Mouse (Mus musculus) kidney, embryonic 16.5 days (tissue): ENCODE measurements around the gene Slc17a5. TPM values are rescaled to one million over a fixed set of nuclear protein-coding genes. Genes with fewer than 3 reads are reported as not detected.

Source experiments
- ATAC-seq: fragments of 200-750 bp; cut with Nextera tagmentation; 2 replicates; pipeline ENCODE4 v1.8.0; 2017; ENCODE audit warnings: moderate TSS enrichment; ENCODE audit not compliant: low FRiP score, low TSS enrichment
- H3K27ac ChIP-seq: fragments of 300-500 bp; sonication (generic); 2 replicates; pipeline ENCODE4 v1.5.1; 2014; ENCODE audit warnings: low read length
- H3K27me3 ChIP-seq: fragments of 300-500 bp; sonication (generic); 2 replicates; pipeline ENCODE4 v1.6.1; 2014; ENCODE audit warnings: low read length, control low read depth, mixed read lengths; ENCODE audit not compliant: insufficient read depth
- H3K36me3 ChIP-seq: fragments of 300-500 bp; sonication (generic); 2 replicates; pipeline ENCODE4 v1.6.1; 2014; ENCODE audit warnings: low read length, control low read depth, mixed read lengths; ENCODE audit not compliant: insufficient read depth
- H3K4me1 ChIP-seq: fragments of 300-500 bp; sonication (generic); 2 replicates; pipeline ENCODE4 v1.6.1; 2014; ENCODE audit warnings: low read length, control low read depth, mixed read lengths; ENCODE audit not compliant: insufficient read depth
- H3K4me2 ChIP-seq: fragments of 300-500 bp; sonication (generic); replicated peaks from 2 replicates; pipeline ENCODE4 v1.6.1; 2014; ENCODE audit warnings: low read depth, low read length
- H3K4me3 ChIP-seq: fragments of 300-500 bp; sonication (generic); 2 replicates; pipeline ENCODE4 v1.5.1; 2014; ENCODE audit warnings: mild to moderate bottlenecking, low read length
- H3K9ac ChIP-seq: fragments of 300-500 bp; sonication (generic); replicated peaks from 2 replicates; pipeline ENCODE4 v1.6.1; 2014; ENCODE audit warnings: low read length
- H3K9me3 ChIP-seq: fragments of 300-500 bp; sonication (generic); 2 replicates; pipeline ENCODE4 v1.6.1; 2016; ENCODE audit warnings: low read length, control low read depth
- WGBS: fragments of 180-500 bp; shearing (Covaris S2); extraction: QIAGEN DNeasy Blood & Tissue Kit; methylation state at CpG from one replicate; pipeline ENCODE4 v1.1.7; 2014; 5-methylcytosine and 5-hydroxymethylcytosine counted together
- polyA plus RNA-seq: library from polyadenylated mRNA; unstranded; fragments of >200 nt; fragmentation: Nextera tagmentation; extraction: Ambion mirVana; gene quantifications from 2 replicates; pipeline ENCODE4 v1.2.1, GENCODE M21; 2015

Slc17a5 gene
- polyA plus RNA-seq, 1 experiment from 2014 or later, result 18.9 TPM

DNA sequence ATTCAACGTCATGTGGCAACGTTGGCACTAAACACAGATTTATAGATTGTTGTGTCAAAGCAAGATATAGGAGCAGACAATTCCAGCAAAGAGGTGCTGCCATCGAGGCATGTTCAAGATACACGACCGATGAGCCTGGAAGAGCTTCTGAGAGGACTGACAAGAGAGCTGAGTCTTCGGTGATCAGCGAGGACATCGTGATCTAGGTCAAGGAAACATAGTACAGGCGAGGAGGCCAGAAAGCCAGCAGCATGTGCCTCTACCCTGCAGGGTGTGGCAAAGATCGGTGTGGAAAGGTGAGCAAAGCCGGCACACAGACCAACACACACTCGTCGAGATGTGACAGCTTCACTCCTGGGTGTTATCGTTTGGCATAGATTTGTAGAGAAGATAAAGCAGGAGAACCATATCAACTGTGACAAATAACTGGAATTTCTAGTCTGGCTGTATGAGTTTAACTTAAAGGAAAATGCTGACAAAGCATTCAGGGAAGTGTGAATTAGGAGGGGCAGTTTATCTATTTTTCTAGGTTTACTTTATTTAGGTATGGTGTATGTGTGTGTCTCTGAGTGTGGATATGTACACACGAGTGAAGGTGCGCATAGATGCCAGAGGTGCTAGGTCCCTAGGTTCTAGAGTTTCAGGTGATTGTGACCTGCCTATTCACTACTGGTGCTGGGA, 79.6 kb downstream of the Slc17a5 start:
- Histone ChIP-seq H3K36me3 (no peaks in the 10 kb centered on the region), H3K9ac (no peak overlapping the region), H3K4me2 (no peak overlapping the region), H3K9me3 (no peaks in the 10 kb centered on the region), H3K4me3 (no peak overlapping the region), H3K4me1 (peaks cover 6% of the 10 kb centered on the region; the same call in 1 of the 2 replicates), H3K27me3 (no peaks in the 10 kb centered on the region), H3K27ac (no peak overlapping the region)
- ATAC-seq, result no peak
- 85% methylated on average over 16 of the region's 16 CpGs for WGBS

DNA sequence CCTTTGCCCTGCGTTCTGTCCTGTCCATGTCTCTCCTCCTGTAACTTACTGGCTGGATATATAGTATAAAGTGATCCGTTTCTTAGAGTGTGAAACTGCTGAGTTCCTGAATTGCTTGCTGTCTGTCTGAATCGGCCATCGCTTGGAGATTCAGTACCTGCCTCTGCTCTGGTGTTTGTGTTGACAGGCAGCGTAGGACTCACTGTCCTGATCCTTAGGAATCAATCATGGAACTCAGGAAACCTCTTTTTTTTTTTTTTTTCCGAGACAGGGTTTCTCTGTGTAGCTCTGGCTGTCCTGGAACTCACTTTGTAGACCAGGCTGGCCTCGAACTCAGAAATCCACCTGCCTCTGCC, 81.1 kb downstream of the Slc17a5 start:
- Histone ChIP-seq H3K9me3 (no peaks in the 10 kb centered on the region), H3K4me2 (no peak overlapping the region), H3K4me1 (peaks cover 13% of the 10 kb centered on the region), H3K27ac (peak overlapping the region; percentile 63), H3K9ac (no peak overlapping the region), H3K27me3 (no peaks in the 10 kb centered on the region), H3K4me3 (no peak overlapping the region), H3K36me3 (no peaks in the 10 kb centered on the region)
- 80% methylated on average over 6 of the region's 7 CpGs for WGBS
- peak; percentile 46 for ATAC-seq

DNA sequence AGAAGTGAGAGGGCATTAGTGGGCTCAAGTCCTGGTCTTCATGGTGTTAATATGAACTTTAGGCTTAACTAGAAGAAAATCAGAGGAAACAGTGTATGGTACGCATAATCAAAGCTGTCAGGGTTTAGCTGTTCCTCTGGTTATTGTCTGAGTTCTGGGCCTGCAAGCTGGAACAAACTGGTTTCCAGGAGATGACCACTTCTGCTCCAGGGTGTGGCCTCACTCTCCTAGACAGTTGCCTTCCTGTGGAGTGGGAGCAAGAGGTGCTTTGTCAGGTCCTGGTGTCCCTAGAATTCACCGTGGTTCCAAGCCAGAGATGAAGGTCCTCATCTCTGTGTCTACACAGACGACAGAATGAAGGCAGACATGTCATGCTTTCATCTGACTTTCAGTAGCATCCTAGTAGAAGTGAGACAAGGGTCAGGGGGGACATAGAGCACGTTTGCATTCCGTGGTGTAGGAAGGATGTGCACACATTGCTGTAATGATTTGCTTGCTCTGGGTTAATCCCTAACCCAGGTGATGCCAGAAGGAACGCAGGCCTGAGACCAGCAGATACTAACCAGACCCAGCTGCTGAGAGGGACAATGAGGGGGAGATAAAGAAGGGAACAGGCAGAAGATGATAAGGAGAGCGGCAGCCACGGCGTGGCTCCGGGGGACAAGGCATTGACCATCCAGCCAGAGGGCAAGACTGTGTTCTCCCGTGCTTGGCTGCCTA, 81.7 kb downstream of the Slc17a5 start:
- ATAC-seq, result peak; percentile 89
- no peaks in the 10 kb centered on the region for H3K27me3 ChIP-seq
- H3K4me1 ChIP-seq, result peaks cover 13% of the 10 kb centered on the region
- H3K9ac ChIP-seq, result no peak overlapping the region
- WGBS, result 57% methylated on average over 11 of the region's 11 CpGs
- no peak overlapping the region for H3K4me3 ChIP-seq
- no peaks in the 10 kb centered on the region for H3K9me3 ChIP-seq
- H3K4me2 ChIP-seq, result no peak overlapping the region
- H3K27ac ChIP-seq, result peak overlapping the region; percentile 63
- no peaks in the 10 kb centered on the region for H3K36me3 ChIP-seq

GRCm38 (mm10) chr9:78505223-78505622, 82.6 kb downstream of the Slc17a5 start:
- ATAC-seq, result no peak
- Histone ChIP-seq H3K27me3 (no peaks in the 10 kb centered on the region), H3K4me1 (peaks cover 13% of the 10 kb centered on the region), H3K36me3 (no peaks in the 10 kb centered on the region), H3K4me3 (no peak overlapping the region), H3K27ac (no peak overlapping the region), H3K4me2 (no peak overlapping the region), H3K9ac (no peak overlapping the region), H3K9me3 (no peaks in the 10 kb centered on the region)
- 87% methylated on average over 6 of the region's 6 CpGs for WGBS

DNA sequence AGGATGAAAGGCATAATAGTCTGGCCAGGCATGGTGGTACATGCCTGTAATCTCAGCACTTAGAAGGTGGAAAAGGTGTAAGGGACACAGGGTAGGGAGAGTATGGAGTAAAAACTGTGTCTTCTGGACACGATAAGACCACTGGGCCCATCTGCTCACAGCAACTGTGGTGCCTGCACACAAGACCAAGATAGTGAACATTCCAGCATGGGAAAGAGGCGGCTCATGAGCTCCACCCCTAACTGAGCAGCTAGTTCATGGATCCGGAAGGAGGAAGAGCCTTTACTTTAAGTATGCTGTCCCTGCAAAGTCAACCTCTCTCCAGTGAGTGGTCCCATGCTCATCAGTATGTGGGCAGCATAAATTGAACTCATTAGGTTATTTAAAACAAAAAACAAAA, 83.2 kb downstream of the Slc17a5 start:
- Histone ChIP-seq H3K27me3 (no peaks in the 10 kb centered on the region), H3K4me1 (peaks cover 13% of the 10 kb centered on the region), H3K27ac (no peak overlapping the region), H3K4me2 (no peak overlapping the region), H3K9ac (no peak overlapping the region), H3K36me3 (no peaks in the 10 kb centered on the region), H3K4me3 (no peak overlapping the region), H3K9me3 (no peaks in the 10 kb centered on the region)
- no peak for ATAC-seq
- 80% methylated on average over 3 of the region's 3 CpGs for WGBS

GRCm38 (mm10) chr9:78504133-78504532, 83.7 kb downstream of the Slc17a5 start:
- no peaks in the 10 kb centered on the region for H3K36me3 ChIP-seq
- no peaks in the 10 kb centered on the region for H3K9me3 ChIP-seq
- no peak overlapping the region for H3K4me3 ChIP-seq
- no peak overlapping the region for H3K4me2 ChIP-seq
- WGBS, result 79% methylated on average over 4 of the region's 4 CpGs
- ATAC-seq, result no peak
- no peak overlapping the region for H3K27ac ChIP-seq
- H3K9ac ChIP-seq, result no peak overlapping the region
- no peaks in the 10 kb centered on the region for H3K27me3 ChIP-seq
- H3K4me1 ChIP-seq, result peaks cover 13% of the 10 kb centered on the region

DNA sequence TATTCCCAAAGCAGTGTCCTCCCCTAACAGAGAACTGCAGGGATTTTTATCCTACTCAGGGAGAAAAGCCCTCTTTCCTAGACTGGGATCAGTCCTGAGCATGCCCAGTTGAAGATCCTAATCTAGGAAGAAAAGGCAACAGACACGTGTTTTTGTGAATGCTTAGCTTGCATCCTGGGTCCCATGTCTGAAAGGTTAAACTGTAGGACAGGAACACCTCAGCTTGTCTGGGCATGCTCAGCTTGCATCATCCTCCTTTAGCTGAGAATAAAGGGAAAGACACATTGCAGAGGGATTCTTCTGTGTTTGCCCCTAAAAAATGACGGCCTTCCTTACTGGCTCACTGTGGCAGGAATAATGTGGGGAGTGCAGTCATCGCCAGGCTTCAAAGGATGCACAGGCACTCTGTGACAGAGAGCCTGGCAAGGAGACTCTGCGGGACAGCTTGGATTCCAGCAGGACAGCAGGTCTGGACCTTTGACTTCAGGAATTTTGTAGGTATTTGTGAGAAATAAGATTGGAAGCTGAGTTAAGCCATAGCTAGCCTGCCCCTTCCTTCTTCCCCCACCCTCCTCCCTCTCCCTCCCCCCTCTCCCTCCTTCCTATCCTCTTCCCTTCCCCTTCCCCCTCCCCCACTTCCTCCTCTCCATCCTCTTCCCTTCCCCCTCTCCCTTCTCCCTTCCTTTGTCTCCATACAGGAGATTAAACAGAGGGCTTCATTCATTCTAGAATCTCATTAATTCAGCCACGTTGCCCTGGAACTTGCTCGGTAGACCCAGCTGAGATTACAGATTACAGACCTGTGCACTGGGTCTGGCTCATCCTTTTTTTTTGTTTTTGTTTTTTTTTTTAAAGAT, 84.4 kb downstream of the Slc17a5 start:
- Histone ChIP-seq H3K27me3 (no peaks in the 10 kb centered on the region), H3K4me2 (no peak overlapping the region), H3K4me3 (no peak overlapping the region), H3K9ac (0 out of 2 replicates have a peak overlapping the region, but pooled peaks have one; percentile 3), H3K27ac (peak overlapping the region; percentile 22; the same call in 1 of the 2 replicates), H3K36me3 (no peaks in the 10 kb centered on the region), H3K4me1 (peaks cover 13% of the 10 kb centered on the region), H3K9me3 (no peaks in the 10 kb centered on the region)
- 18% methylated on average over 6 of the region's 6 CpGs for WGBS
- no peak; the same call in 1 of the 2 replicates for ATAC-seq

GRCm38 (mm10) chr9:78501284-78501683, 86.6 kb downstream of the Slc17a5 start:
- H3K4me2 ChIP-seq, result no peak overlapping the region
- peaks cover 13% of the 10 kb centered on the region for H3K4me1 ChIP-seq
- no peak overlapping the region for H3K9ac ChIP-seq
- no peaks in the 10 kb centered on the region for H3K36me3 ChIP-seq
- WGBS, result 82% methylated on average over 4 of the region's 4 CpGs
- ATAC-seq, result no peak
- H3K27ac ChIP-seq, result no peak overlapping the region
- no peaks in the 10 kb centered on the region for H3K27me3 ChIP-seq
- H3K9me3 ChIP-seq, result no peaks in the 10 kb centered on the region
- no peak overlapping the region for H3K4me3 ChIP-seq

DNA sequence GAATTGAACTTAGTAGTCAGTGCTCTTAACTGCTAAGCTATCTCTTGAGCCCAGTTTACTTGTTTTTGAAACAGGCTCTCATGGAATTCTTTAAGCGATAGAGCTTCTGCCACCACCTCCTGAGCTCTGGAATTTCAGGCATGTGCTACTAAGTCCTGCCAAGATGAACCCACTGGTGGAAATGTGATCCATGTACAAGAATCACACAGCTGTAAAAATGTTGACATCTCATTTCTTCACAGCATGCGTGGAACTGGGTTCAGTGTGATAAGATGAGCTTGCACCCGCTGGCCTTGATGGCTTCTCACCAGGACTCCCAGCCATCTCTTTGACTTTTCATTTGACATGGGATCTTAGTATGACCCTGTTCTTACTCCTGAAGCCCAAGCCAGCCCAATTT, 87.5 kb downstream of the Slc17a5 start:
- H3K27me3 ChIP-seq, result no peaks in the 10 kb centered on the region
- H3K4me2 ChIP-seq, result no peak overlapping the region
- WGBS, result 56% methylated on average over 3 of the region's 3 CpGs
- H3K9ac ChIP-seq, result no peak overlapping the region
- no peak overlapping the region for H3K27ac ChIP-seq
- no peak overlapping the region for H3K4me3 ChIP-seq
- ATAC-seq, result no peak
- H3K9me3 ChIP-seq, result no peaks in the 10 kb centered on the region
- no peaks in the 10 kb centered on the region for H3K36me3 ChIP-seq
- H3K4me1 ChIP-seq, result peaks cover 13% of the 10 kb centered on the region
